Mouse (Mus musculus) myocyte (in vitro differentiated cells): ENCODE data around the gene Sds. TPM values are rescaled to one million over a fixed set of nuclear protein-coding genes. Genes with fewer than 3 reads are reported as not detected.
A peak's percentile ranks its signal among the peaks of the same experiment; 100 is the strongest.

Experiments used
- H3K27me3 ChIP-seq: one replicate; pipeline ENCODE4 v1.6.1; 2011; ENCODE audit not compliant: control insufficient read depth, insufficient read depth, insufficient read length
- H3K36me3 ChIP-seq: one replicate; pipeline ENCODE4 v1.6.1; 2011; ENCODE audit not compliant: control insufficient read depth, insufficient read depth
- H3K4me2 ChIP-seq: one replicate; pipeline ENCODE4 v1.6.1; 2011; ENCODE audit warnings: low read depth, control low read depth
- H3K4me3 ChIP-seq: one replicate; pipeline ENCODE4 v1.5.1; 2011; ENCODE audit warnings: mild to moderate bottlenecking, control low read depth, moderate library complexity
- H3K79me2 ChIP-seq: one replicate; pipeline ENCODE4 v1.6.1; 2011; ENCODE audit not compliant: control insufficient read depth, insufficient read depth
- H3ac ChIP-seq: one replicate; pipeline ENCODE4 v1.6.1; 2011; ENCODE audit not compliant: control insufficient read depth, insufficient read length
- CEBPB ChIP-seq: IDR thresholded peaks from 2 replicates; pipeline ENCODE4 v1.6.1; 2011; ENCODE audit warnings: mild to moderate bottlenecking, moderate library complexity; ENCODE audit not compliant: poor library complexity, insufficient read depth, severe bottlenecking
- E2F4 ChIP-seq: IDR thresholded peaks from one replicate; pipeline ENCODE4 v1.6.1; 2011; ENCODE audit warnings: mild to moderate bottlenecking, control low read depth, moderate library complexity; ENCODE audit not compliant: insufficient read depth
- MAX ChIP-seq: IDR thresholded peaks from one replicate; pipeline ENCODE4 v1.6.1; 2011; ENCODE audit warnings: low read depth, mild to moderate bottlenecking, control low read depth
- MYOD1 ChIP-seq, 3 experiments: IDR thresholded peaks; one replicate each; pipeline ENCODE4 v1.6.1; 2011; ENCODE audit warnings: control low read depth in 2 of 3, low read depth in 2 of 3, mild to moderate bottlenecking in 2 of 3, moderate library complexity in 1 of 3; ENCODE audit not compliant: insufficient read length in 2 of 3, control insufficient read depth in 1 of 3
- MYOG ChIP-seq, 3 experiments: IDR thresholded peaks; one replicate each; pipeline ENCODE4 v1.6.1; 2011; ENCODE audit warnings: control low read depth in 2 of 3, low read depth in 2 of 3, mild to moderate bottlenecking in 2 of 3; ENCODE audit not compliant: insufficient read length in 2 of 3, control insufficient read depth in 1 of 3, insufficient read depth in 1 of 3
- POLR2A ChIP-seq: IDR thresholded peaks from one replicate; pipeline ENCODE4 v1.6.1; 2011; ENCODE audit warnings: low read depth, mild to moderate bottlenecking, control low read depth, moderate library complexity; ENCODE audit not compliant: insufficient read length
- POLR2AphosphoS2 ChIP-seq: IDR thresholded peaks from one replicate; pipeline ENCODE4 v1.6.1; 2011; ENCODE audit warnings: low read depth, control low read depth; ENCODE audit not compliant: insufficient read length
- REST ChIP-seq: IDR thresholded peaks from one replicate; pipeline ENCODE4 v1.6.1; 2011; ENCODE audit warnings: mild to moderate bottlenecking, control low read depth, moderate library complexity; ENCODE audit not compliant: insufficient read depth, insufficient read length
- SRF ChIP-seq: IDR thresholded peaks from one replicate; pipeline ENCODE4 v1.6.1; 2011; ENCODE audit warnings: low read depth; ENCODE audit not compliant: control insufficient read depth, insufficient read length
- TCF12 ChIP-seq: IDR thresholded peaks from one replicate; pipeline ENCODE4 v1.6.1; 2011; ENCODE audit warnings: mild to moderate bottlenecking, control low read depth; ENCODE audit not compliant: poor library complexity, insufficient read depth, severe bottlenecking
- TCF3 ChIP-seq: IDR thresholded peaks from one replicate; pipeline ENCODE4 v1.6.1; 2011; ENCODE audit warnings: low read depth, control low read depth; ENCODE audit not compliant: insufficient read length
- USF1 ChIP-seq: IDR thresholded peaks from one replicate; pipeline ENCODE4 v1.6.1; 2011; ENCODE audit warnings: low read depth, mild to moderate bottlenecking, control low read depth, moderate library complexity
- polyA plus RNA-seq: library from polyadenylated mRNA; unstranded; fragments of >200 nt; fragmentation: generic; extraction: Trizol; gene quantifications from one replicate; pipeline ENCODE4 v1.2.1, GENCODE M21; 2012; ENCODE audit warnings: missing spikeins

Sds gene
- polyA plus RNA-seq, 1 experiment: not detected

GRCm38 (mm10) chr5:120477993-120478392, 1.7 kb downstream of the Sds start:
- H3ac ChIP-seq: no peak overlapping the region
- TF ChIP-seq REST (no peak), MYOD1 (IDR thresholded peaks at IDR 0.05; ENCODE audit: control insufficient read depth in 1 of 3, insufficient read length in 2 of 3, low read depth in 2 of 3) (no peak), TCF3 (no peak), POLR2AphosphoS2 (no peak), CEBPB (no peak), USF1 (no peak), SRF (no peak), TCF12 (no peak), POLR2A (no peak), MYOG (IDR thresholded peaks at IDR 0.05; ENCODE audit: control insufficient read depth in 1 of 3, insufficient read depth in 1 of 3, insufficient read length in 2 of 3, low read depth in 2 of 3) (no peak), MAX (no peak), E2F4 (no peak)
- peaks cover 45% of the 10 kb centered on the region for H3K27me3 ChIP-seq
- H3K4me3 ChIP-seq: no peak overlapping the region
- H3K36me3 ChIP-seq: no peaks in the 10 kb centered on the region
- no peaks in the 10 kb centered on the region for H3K79me2 ChIP-seq
- H3K4me2 ChIP-seq: no peak overlapping the region

- no peak overlapping the region for H3K4me3 ChIP-seq
- no peaks in the 10 kb centered on the region for H3K36me3 ChIP-seq
- H3K27me3 ChIP-seq: peaks cover 32% of the 10 kb centered on the region
- no peak overlapping the region for H3K4me2 ChIP-seq
- no peaks in the 10 kb centered on the region for H3K79me2 ChIP-seq
- no peak for TF ChIP-seq USF1
- TF ChIP-seq MYOD1 (IDR thresholded peaks at IDR 0.05; ENCODE audit: control insufficient read depth in 1 of 3, insufficient read length in 2 of 3, low read depth in 2 of 3): no peak
- no peak for TF ChIP-seq REST
- TF ChIP-seq TCF3: no peak
- no peak for TF ChIP-seq CEBPB
- H3ac ChIP-seq: no peak overlapping the region
Measured at GRCm38 (mm10) chr5:120479538-120479937, 3.2 kb downstream of the Sds start.

GRCm38 (mm10) chr5:120481205-120481604, 4.9 kb downstream of the Sds start:
- H3K79me2 ChIP-seq: no peaks in the 10 kb centered on the region
- no peak overlapping the region for H3K4me2 ChIP-seq
- TF ChIP-seq E2F4 (no peak), CEBPB (no peak), SRF (no peak), REST (no peak), TCF3 (no peak), MYOG (IDR thresholded peaks at IDR 0.05; ENCODE audit: control insufficient read depth in 1 of 3, insufficient read depth in 1 of 3, insufficient read length in 2 of 3, low read depth in 2 of 3) (no peak), MYOD1 (IDR thresholded peaks at IDR 0.05; ENCODE audit: control insufficient read depth in 1 of 3, insufficient read length in 2 of 3, low read depth in 2 of 3) (no peak), USF1 (no peak), MAX (no peak), TCF12 (no peak), POLR2A (no peak), POLR2AphosphoS2 (no peak)
- no peak overlapping the region for H3ac ChIP-seq
- no peaks in the 10 kb centered on the region for H3K36me3 ChIP-seq
- H3K4me3 ChIP-seq: no peak overlapping the region
- H3K27me3 ChIP-seq: peaks cover 24% of the 10 kb centered on the region

- peak; percentile 79 for TF ChIP-seq POLR2AphosphoS2
- TF ChIP-seq MAX: no peak
- no peak for TF ChIP-seq TCF3
- no peak for TF ChIP-seq CEBPB
Measured at GRCm38 (mm10) chr5:120483399-120483798, 7.1 kb downstream of the Sds start.

GRCm38 (mm10) chr5:120487844-120488243, 11.5 kb downstream of the Sds start:
- no peaks in the 10 kb centered on the region for H3K36me3 ChIP-seq
- TF ChIP-seq POLR2A (no peak), SRF (no peak), MAX (no peak), TCF12 (no peak), MYOD1 (IDR thresholded peaks at IDR 0.05; ENCODE audit: control insufficient read depth in 1 of 3, insufficient read length in 2 of 3, low read depth in 2 of 3) (no peak), USF1 (no peak), POLR2AphosphoS2 (no peak), CEBPB (no peak), E2F4 (no peak), MYOG (IDR thresholded peaks at IDR 0.05; ENCODE audit: control insufficient read depth in 1 of 3, insufficient read depth in 1 of 3, insufficient read length in 2 of 3, low read depth in 2 of 3) (no peak), REST (no peak), TCF3 (no peak)
- no peak overlapping the region for H3ac ChIP-seq

More at GRCm38 (mm10) chr5:120483399-120483798, 7.1 kb downstream of the Sds start:
- Histone ChIP-seq H3K27me3 (peaks cover 2% of the 10 kb centered on the region), H3K36me3 (no peaks in the 10 kb centered on the region), H3K4me2 (no peak overlapping the region), H3ac (no peak overlapping the region), H3K79me2 (no peaks in the 10 kb centered on the region), H3K4me3 (no peak overlapping the region)

More at GRCm38 (mm10) chr5:120487844-120488243, 11.5 kb downstream of the Sds start:
- Histone ChIP-seq H3K4me2 (no peak overlapping the region), H3K27me3 (no peaks in the 10 kb centered on the region), H3K79me2 (no peaks in the 10 kb centered on the region), H3K4me3 (no peak overlapping the region)
